In genomic region chr9:47904339-47904922, GRCm38 (mm10) we compare ENCODE assay signal across 16 mouse cellular contexts.
DNase-seq lines count a peak whose midpoint lies in the region; ATAC-seq and TF ChIP-seq lines count a peak whose summit lies in the region.
"Had no signal": no experiment of that assay in that cellular context is flagged by ENCODE, and none has a peak within 500 bp of the region (broad histone marks: within the 10 kb centered on the region; RNA-seq: fewer than 3 reads in every experiment).

No protein-coding gene starts in this region.

- H3K27ac ChIP-seq in forebrain, postnatal 0 days (ENCODE audit: low read depth, low read length) = no peak overlapping the region
- no peak overlapping the region for H3K27ac ChIP-seq in midbrain, embryonic 12.5 days (replicated peaks)
- H3K27ac ChIP-seq: gastrocnemius, adult 2 months; heart, embryonic 10.5 days; liver, embryonic 14.5 days; macrophage had no signal

- no peak overlapping the region for H3K4me2 ChIP-seq in forebrain, postnatal 0 days (ENCODE audit: low read depth)
- H3K4me2 ChIP-seq in midbrain, embryonic 12.5 days (replicated peaks) = no peak overlapping the region

- no peak overlapping the region for H3K4me3 ChIP-seq in forebrain, postnatal 0 days (ENCODE audit: low read depth, low read length)
- H3K4me3 ChIP-seq in midbrain, embryonic 12.5 days = no peak overlapping the region
- H3K4me3 ChIP-seq: gastrocnemius, adult 2 months; heart, embryonic 10.5 days had no signal

- H3K4me1 ChIP-seq in forebrain, postnatal 0 days (ENCODE audit: insufficient read depth) = peaks cover 22% of the 10 kb centered on the region; the same call in 1 of the 2 replicates
- H3K4me1 ChIP-seq in midbrain, embryonic 12.5 days = peaks cover 38% of the 10 kb centered on the region

- DNase-seq in ES-CJ7 (ENCODE audit: low read depth, low spot score) = peak; percentile 35
- peak; percentile 41 for DNase-seq in embryo, embryonic 10 days (ENCODE audit: low spot score)
- no peak for DNase-seq in forebrain, postnatal 0 days
- DNase-seq in thymus, postnatal 36 days = no peak
- DNase-seq in heart, postnatal 36 days = no peak
- no peak for DNase-seq in right cerebral cortex, postnatal 25 days
- DNase-seq: adrenal gland, postnatal 14 days; cerebellum, adult 11-12 months; gastrocnemius, adult 2 months; right cerebral cortex, postnatal 14 days; thymus, postnatal 14 days had no signal

- peak; percentile 73 for ATAC-seq in forebrain, postnatal 0 days
- ATAC-seq in midbrain, embryonic 12.5 days (ENCODE audit: low FRiP score, low read depth) = peak; percentile 78
- ATAC-seq: CD4-positive, CD25-positive, alpha-beta regulatory T cell, adult 4 months had no signal

- intact Hi-C loops in heart, postnatal 36 days (cut with DNase I) = no loop called here

- 27% methylated on average over 2 of the region's 2 CpGs for WGBS in forebrain, postnatal 0 days
- 31% methylated on average over 2 of the region's 2 CpGs for WGBS in midbrain, embryonic 12.5 days

- peaks cover 5% of the 10 kb centered on the region; the same call in 1 of the 2 replicates for H3K27me3 ChIP-seq in forebrain, postnatal 0 days (ENCODE audit: insufficient read depth, low read length)
- H3K27me3 ChIP-seq in midbrain, embryonic 12.5 days = peaks cover 87% of the 10 kb centered on the region

- no peaks in the 10 kb centered on the region for H3K36me3 ChIP-seq in forebrain, postnatal 0 days (ENCODE audit: insufficient read depth)
- H3K36me3 ChIP-seq in midbrain, embryonic 12.5 days = no peaks in the 10 kb centered on the region
- H3K36me3 ChIP-seq: heart, embryonic 10.5 days had no signal

- no peak for TF ChIP-seq CTCF in forebrain, postnatal 0 days (IDR thresholded peaks at IDR 0.05; ENCODE audit: low read depth)

- H3K9ac ChIP-seq in forebrain, postnatal 0 days = no peak overlapping the region
- H3K9ac ChIP-seq in midbrain, embryonic 12.5 days (replicated peaks) = no peak overlapping the region
- H3K9ac ChIP-seq: liver, embryonic 14.5 days had no signal

- H3K9me3 ChIP-seq in forebrain, postnatal 0 days (ENCODE audit: low read length) = no peaks in the 10 kb centered on the region
- no peaks in the 10 kb centered on the region for H3K9me3 ChIP-seq in midbrain, embryonic 12.5 days
- H3K9me3 ChIP-seq: heart, embryonic 10.5 days had no signal

Comparison
In these comparisons a context has a peak if more than half of its experiments do, and no peak if none do; other contexts are left out.
1. DNase-seq: peak in ES-CJ7 (single experiment) and embryo, embryonic 10 days (single experiment); none in forebrain, postnatal 0 days (single experiment), thymus, postnatal 36 days (0 of 2), heart, postnatal 36 days (0 of 2) and right cerebral cortex, postnatal 25 days (single experiment).